Mouse (Mus musculus) c-Kit-negative CD71-positive TER-119-positive erythroid progenitor cells, embryonic 14.5 days (primary cell): Measurements from ENCODE around the gene Fbxl3.

Experiments
- DNase-seq: peaks from one replicate; pipeline ENCODE4 v3.0.0-alpha.2; 2013; ENCODE audit warnings: low read depth, low spot score

The Fbxl3 gene

DNA sequence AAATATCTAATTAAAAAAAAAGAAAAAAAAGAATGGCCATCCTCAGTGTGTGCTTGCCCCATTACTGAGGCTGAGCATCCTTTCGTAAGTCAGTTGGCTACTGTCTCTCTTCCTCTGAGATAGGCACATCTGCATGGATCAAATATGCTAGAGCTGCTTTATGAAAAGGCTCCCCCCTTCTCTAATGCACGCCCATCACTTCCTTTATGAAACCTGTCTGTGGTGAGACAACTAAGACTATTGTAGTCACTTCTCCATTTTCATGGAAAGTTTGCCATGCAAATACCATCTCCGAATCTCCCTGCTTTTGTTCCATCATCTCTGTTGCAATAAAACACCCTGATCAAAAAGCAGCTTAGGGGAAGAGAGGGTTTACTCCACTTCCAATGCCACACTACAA, 62.4 kb downstream of the Fbxl3 start:
- no peak for DNase-seq

DNA sequence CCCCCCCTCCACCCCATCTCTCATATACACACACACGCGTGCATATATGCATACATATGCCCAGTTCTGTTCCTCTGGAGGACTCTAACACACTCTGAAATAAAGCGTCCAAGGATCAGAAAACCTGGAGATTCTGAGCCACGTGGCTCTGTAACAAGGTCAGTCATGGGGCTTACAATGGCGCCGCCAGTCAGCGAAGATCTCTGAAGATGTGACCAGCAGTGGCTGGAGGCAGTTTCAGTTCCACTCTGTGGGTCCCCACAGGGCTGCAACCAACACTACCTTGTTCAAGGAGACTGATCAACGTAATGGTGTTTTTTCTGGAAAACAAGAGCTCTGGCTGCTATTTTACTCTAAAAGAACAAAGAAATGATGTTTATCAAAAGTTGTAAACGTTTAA, 65.3 kb downstream of the Fbxl3 start:
- DNase-seq, result no peak

DNA sequence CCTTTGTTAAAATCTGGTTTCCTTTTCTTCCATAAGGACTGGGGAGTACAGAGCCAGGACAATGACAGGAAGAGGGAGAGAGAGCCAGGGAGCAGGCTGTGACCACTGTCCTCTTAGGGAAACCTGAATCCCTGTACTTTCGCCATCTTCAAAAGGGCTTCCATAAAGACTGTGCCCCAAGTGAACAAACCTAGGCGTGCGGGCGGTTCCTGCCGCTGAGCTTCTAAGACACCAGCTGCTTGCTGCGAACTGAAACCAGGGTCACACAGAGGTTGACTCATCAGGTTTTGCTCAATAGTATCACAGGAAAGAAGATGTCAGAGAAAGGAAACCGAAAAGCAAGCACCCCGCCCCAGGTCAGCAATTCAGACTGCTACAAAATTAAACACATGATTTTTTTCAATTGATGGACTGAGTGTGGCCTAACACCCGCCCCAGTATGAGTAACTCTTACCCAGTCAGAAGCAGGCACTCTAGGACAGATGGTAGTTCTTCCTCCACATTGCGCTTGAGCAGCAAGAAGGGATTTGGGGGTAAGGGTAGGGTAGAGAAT, 66.0 kb downstream of the Fbxl3 start:
- no peak for DNase-seq
